Mouse (Mus musculus) mature B cell (primary cell): ENCODE data around the gene Rpl10.

ENCODE experiments used
- in situ Hi-C: fragments of 300-500 bp; cut with MboI; formaldehyde crosslinking; loops from 2 replicates; pipeline ENCODE4 v1.14.3; 2019

Rpl10 gene

DNA sequence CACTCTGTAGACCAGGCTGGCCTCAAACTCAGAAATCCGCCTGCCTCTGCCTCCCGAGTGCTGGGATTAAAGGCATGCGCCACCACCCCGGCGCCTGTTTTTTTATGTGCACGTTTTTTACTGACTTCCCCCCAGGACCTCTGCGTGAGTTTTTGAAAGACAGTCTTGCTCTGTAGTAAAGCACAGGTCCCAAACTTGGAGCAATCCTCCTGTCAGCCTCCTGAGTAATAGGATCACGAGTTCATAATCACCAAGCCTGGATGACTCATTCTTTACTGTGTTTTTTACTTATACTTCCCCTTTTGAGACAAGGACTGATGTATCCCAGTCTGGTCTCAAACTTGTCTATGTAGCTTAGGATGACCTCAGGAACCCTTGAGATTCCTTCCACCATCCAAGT lies 7.3 kb downstream of the Rpl10 start:
- in situ Hi-C loops = no loop called here

GRCm38 (mm10) chrX:74281041-74281731 lies 10.6 kb downstream of the Rpl10 start:
- in situ Hi-C loops = no loop called here

- in situ Hi-C loops = no loop called here
Observed at GRCm38 (mm10) chrX:74281732-74282394, 11.3 kb downstream of the Rpl10 start, which contains the start of the genes Taz and Dnase1l1. Taz (plus strand) TSS chrX:74281912. Dnase1l1 (minus strand) TSS chrX:74282337.

GRCm38 (mm10) chrX:74282395-74283091 lies 11.9 kb downstream of the Rpl10 start:
- in situ Hi-C loops = no loop called here

DNA sequence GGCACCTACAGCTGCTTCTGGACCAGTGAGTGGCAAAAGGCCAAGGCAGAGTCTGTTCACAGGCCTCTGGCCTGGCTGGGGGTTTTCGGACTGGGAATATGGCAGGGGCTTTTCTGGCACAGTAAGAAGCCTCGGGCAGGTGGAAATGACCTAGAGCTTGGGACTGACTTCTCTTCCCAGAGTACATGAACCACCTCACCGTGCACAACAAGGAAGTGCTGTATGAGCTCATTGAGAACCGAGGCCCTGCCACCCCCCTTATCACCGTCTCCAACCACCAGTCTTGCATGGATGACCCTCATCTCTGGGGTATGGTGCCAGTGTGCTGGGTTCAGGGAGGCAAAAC lies 12.5 kb downstream of the Rpl10 start:
- in situ Hi-C loops = no loop called here

- in situ Hi-C loops = no loop called here
Observed at GRCm38 (mm10) chrX:74293431-74293830, 22.8 kb downstream of the Rpl10 start.

DNA sequence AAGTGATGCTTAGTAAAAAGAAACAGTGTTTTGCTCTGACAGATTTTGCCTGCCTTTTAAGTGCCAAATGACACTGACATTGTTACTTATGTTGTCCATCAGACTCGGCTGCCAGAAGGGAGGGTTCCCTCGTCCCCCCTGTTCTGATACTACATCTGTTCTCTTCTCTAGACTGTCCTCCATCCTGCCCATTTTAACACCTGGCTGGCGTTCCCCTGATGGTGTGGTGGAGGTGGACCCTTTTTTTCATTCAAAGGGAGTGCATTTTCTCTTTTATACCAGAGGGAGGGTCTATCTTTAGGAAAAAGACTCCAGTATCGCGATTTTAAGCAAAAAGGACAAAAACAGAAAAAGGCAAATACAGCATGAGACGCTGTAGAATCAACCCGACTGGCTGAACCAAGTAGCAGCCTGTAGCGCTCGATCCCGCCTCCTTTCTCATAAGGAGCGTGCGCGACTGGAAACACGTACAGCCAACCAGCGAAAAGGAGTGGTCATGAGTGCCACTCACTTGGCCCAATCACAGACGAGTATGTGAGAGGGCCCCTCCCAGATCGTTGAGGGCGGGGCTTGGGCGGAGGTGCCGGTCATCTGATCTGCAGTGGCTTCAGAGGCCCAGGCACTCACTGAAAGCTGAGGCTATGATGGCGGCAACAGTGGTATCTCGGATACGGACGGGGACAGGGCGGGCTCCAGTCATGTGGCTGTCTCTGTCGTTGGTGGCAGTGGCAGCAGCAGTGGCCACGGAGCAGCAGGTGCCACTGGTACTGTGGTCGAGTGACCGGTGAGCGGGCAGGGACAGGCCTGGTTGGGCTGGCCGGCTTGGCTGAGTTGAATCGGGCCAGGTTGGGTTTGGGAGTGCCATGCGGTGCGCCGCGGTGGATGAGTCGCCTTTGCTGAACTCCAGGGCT lies 26.2 kb downstream of the Rpl10 start, which contains the start of gene Atp6ap1:
Gene Atp6ap1, plus strand, starts transcription at position 560 of the 911 bp plus-strand sequence.
- in situ Hi-C loops = no loop called here

DNA sequence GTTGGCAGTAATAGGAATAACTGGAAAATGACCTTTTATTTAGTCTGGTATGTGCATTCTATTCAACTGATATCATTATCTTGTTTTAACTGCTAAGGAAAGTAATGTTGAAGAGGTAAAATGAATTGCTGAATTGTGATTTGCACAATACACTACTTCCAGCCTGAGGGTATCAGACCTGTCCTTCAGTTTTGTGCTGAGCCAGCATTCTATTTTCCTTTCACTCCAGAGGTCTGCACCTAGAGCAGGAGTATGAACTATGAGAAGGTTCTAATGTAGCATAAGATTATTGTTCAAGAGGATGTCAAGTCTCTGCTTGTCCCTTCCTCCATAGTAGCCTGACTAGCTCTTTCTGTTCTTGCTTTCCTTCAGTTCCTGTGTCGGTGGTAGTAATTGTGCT lies 27.7 kb downstream of the Rpl10 start:
- in situ Hi-C loops = no loop called here

- in situ Hi-C loops = no loop called here
Observed at GRCm38 (mm10) chrX:74299721-74300120, 29.1 kb downstream of the Rpl10 start.

DNA sequence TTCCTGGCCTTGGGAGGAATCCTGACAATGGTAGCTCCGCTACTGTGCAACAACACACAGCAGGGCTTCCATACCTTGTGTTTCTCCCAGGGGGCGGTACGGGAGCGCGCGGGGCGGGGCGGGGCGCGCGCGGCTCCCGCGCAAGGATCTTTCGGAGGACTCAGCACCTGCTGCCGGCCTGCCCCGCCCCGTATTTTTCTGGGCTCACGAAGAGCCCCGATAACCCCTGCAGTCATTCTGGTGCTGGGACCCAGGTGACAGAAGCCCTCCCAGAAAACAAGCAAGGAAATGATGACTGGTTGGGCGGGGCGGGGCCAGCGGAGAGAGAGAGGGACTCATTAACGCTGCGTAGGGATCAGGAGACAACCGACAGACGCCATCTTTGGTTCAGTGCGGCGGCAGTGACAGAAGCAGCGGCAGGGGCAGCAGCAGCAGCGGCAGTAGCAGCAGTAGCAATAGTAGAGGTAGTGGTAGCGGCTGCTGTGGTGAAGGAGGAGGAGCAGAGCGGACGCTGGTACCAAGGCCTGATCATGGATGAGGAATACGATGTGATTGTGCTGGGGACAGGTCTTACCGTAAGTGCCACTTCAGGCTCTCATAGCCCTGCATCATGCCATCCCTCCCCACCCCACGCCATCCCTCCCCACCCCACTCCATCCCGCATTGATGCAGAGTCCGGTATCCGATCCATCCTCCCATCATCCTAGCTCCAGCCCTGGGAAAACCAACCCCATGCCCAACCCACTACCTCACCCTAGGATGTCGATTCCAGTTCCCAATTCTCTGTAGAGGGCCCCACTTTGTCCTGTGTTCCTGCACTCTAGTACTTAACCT lies 34.5 kb downstream of the Rpl10 start, which contains the start of gene Gdi1:
Gene Gdi1, plus strand, starts transcription at position 132 of the 834 bp plus-strand sequence.
- in situ Hi-C loops = no loop called here

DNA sequence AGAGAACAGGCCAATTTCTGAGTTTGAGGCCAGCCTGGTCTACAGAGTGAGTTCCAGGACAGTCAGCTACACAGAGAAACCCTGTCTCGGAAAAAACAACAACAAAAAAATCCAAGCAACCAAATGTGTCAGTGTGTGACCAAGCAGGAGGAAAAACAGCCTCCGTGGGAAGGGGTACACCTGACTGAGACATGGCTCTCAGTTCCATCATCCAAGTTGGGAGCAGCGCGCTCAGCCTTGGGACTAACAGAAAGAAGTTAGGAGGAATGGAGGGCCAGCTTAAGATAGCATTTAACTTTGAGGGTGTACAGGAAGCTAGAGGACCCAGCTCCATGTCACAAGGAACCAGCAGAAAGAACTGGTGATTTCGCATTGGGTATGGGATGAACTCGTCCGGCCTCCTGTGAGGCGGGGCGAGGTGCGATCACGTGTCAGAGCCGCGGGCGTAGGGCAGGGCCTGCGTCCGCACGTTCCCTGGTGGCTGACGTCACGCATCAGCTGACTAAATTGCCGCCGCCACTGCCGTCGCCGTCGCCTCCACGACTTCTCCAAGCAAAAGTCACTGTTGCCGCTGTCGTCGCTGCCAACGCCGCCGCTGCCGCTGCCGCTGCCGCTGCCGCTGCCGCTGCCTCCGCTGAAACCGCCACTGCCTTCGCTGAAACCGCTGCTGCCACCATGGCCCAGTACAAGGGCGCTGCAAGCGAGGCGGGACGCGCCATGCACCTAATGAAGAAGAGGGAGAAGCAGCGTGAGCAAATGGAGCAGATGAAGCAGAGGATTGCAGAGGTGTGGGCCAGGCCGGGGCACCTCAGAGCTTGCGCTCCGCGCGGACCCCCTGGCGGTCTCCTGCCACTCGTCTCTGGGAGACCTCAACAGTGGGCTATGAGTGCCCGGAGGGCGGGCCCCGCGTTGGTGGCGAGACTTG lies 42.2 kb downstream of the Rpl10 start, which contains the start of gene Fam50a:
Gene Fam50a, plus strand, starts transcription at position 494 of the 925 bp plus-strand sequence.
- in situ Hi-C loops = no loop called here
